Mouse (Mus musculus): Measurements from ENCODE around the gene Ahsg. TPM values are rescaled to one million over a fixed set of nuclear protein-coding genes. Genes with fewer than 3 reads are reported as not detected.

The Ahsg gene
- polyA plus RNA-seq, 2 experiments: 1.4 TPM; not detected in 1

GRCm38 (mm10) chr16:22899346-22899745 is 8.3 kb downstream of the Ahsg start:
- no peaks in the 10 kb centered on the region for H3K36me3 ChIP-seq (ENCODE audit: control insufficient read depth, insufficient read depth, low read length)
- no peak overlapping the region for H3K4me2 ChIP-seq (replicated peaks; ENCODE audit: low read depth, low read length, severe bottlenecking)
- no peak for TF ChIP-seq POLR2A (IDR thresholded peaks at IDR 0.05; ENCODE audit: borderline replicate concordance, extremely low read depth, insufficient read depth, insufficient read length)
- H3K4me3 ChIP-seq (replicated peaks; ENCODE audit: low read length): no peak overlapping the region
- WGBS: 47% methylated on average over 5 of the region's 5 CpGs
- no peaks in the 10 kb centered on the region for H3K27me3 ChIP-seq (ENCODE audit: control insufficient read depth, insufficient read depth, low read length)
- H3K27ac ChIP-seq (replicated peaks; ENCODE audit: low read depth, low read length): no peak overlapping the region
- DNase-seq (ENCODE audit: low spot score) (no peak), ATAC-seq (ENCODE audit: low FRiP score, low read depth) (no peak)
- H3K9ac ChIP-seq (ENCODE audit: low read depth, low read length, severe bottlenecking): no peak overlapping the region
- H3K4me1 ChIP-seq (ENCODE audit: control insufficient read depth, insufficient read depth, low read length): no peaks in the 10 kb centered on the region
- H3K9me3 ChIP-seq (ENCODE audit: control insufficient read depth, low read length): no peaks in the 10 kb centered on the region

GRCm38 (mm10) chr16:22899866-22900570 is 8.9 kb downstream of the Ahsg start:
- no peak for ATAC-seq (ENCODE audit: low FRiP score, low read depth)
- Histone ChIP-seq H3K4me3 (replicated peaks; ENCODE audit: low read length) (no peak overlapping the region), H3K27ac (replicated peaks; ENCODE audit: low read depth, low read length) (no peak overlapping the region), H3K27me3 (ENCODE audit: control insufficient read depth, insufficient read depth, low read length) (no peaks in the 10 kb centered on the region), H3K4me2 (replicated peaks; ENCODE audit: low read depth, low read length, severe bottlenecking) (no peak overlapping the region), H3K36me3 (ENCODE audit: control insufficient read depth, insufficient read depth, low read length) (no peaks in the 10 kb centered on the region), H3K9ac (ENCODE audit: low read depth, low read length, severe bottlenecking) (no peak overlapping the region), H3K9me3 (ENCODE audit: control insufficient read depth, low read length) (no peaks in the 10 kb centered on the region), H3K4me1 (ENCODE audit: control insufficient read depth, insufficient read depth, low read length) (no peaks in the 10 kb centered on the region)
- no peak for TF ChIP-seq POLR2A (IDR thresholded peaks at IDR 0.05; ENCODE audit: borderline replicate concordance, extremely low read depth, insufficient read depth, insufficient read length)
- DNase-seq (ENCODE audit: low spot score): no peak
- WGBS: 79% methylated on average over 10 of the region's 10 CpGs

GRCm38 (mm10) chr16:22901326-22901725 is 10.2 kb downstream of the Ahsg start:
- Histone ChIP-seq H3K4me2 (replicated peaks; ENCODE audit: low read depth, low read length, severe bottlenecking) (no peak overlapping the region), H3K27me3 (ENCODE audit: control insufficient read depth, insufficient read depth, low read length) (no peaks in the 10 kb centered on the region), H3K9ac (ENCODE audit: low read depth, low read length, severe bottlenecking) (no peak overlapping the region), H3K36me3 (ENCODE audit: control insufficient read depth, insufficient read depth, low read length) (no peaks in the 10 kb centered on the region), H3K4me3 (replicated peaks; ENCODE audit: low read length) (no peak overlapping the region), H3K4me1 (ENCODE audit: control insufficient read depth, insufficient read depth, low read length) (no peaks in the 10 kb centered on the region), H3K27ac (replicated peaks; ENCODE audit: low read depth, low read length) (no peak overlapping the region), H3K9me3 (ENCODE audit: control insufficient read depth, low read length) (no peaks in the 10 kb centered on the region)
- no peak for TF ChIP-seq POLR2A (IDR thresholded peaks at IDR 0.05; ENCODE audit: borderline replicate concordance, extremely low read depth, insufficient read depth, insufficient read length)
- no peak for ATAC-seq (ENCODE audit: low FRiP score, low read depth)
- WGBS: 72% methylated on average over 3 of the region's 3 CpGs
- no peak for DNase-seq (ENCODE audit: low spot score)

- no peaks in the 10 kb centered on the region for H3K27me3 ChIP-seq (ENCODE audit: control insufficient read depth, insufficient read depth, low read length)
- 88% methylated on average over 6 of the region's 6 CpGs for WGBS
- no peak for TF ChIP-seq POLR2A (IDR thresholded peaks at IDR 0.05; ENCODE audit: borderline replicate concordance, extremely low read depth, insufficient read depth, insufficient read length)
These were observed 18.2 kb downstream of the Ahsg start for GRCm38 (mm10) chr16:22909290-22909689.

GRCm38 (mm10) chr16:22911986-22912385 is 20.9 kb downstream of the Ahsg start:
- ATAC-seq (ENCODE audit: low FRiP score, low read depth) (no peak), DNase-seq (ENCODE audit: low spot score) (no peak)
- TF ChIP-seq POLR2A (IDR thresholded peaks at IDR 0.05; ENCODE audit: borderline replicate concordance, extremely low read depth, insufficient read depth, insufficient read length): no peak
- 82% methylated on average over 3 of the region's 3 CpGs for WGBS
- Histone ChIP-seq H3K36me3 (ENCODE audit: control insufficient read depth, insufficient read depth, low read length) (no peaks in the 10 kb centered on the region), H3K9ac (ENCODE audit: low read depth, low read length, severe bottlenecking) (no peak overlapping the region), H3K4me3 (replicated peaks; ENCODE audit: low read length) (no peak overlapping the region), H3K27ac (replicated peaks; ENCODE audit: low read depth, low read length) (no peak overlapping the region), H3K27me3 (ENCODE audit: control insufficient read depth, insufficient read depth, low read length) (no peaks in the 10 kb centered on the region), H3K4me1 (ENCODE audit: control insufficient read depth, insufficient read depth, low read length) (no peaks in the 10 kb centered on the region), H3K4me2 (replicated peaks; ENCODE audit: low read depth, low read length, severe bottlenecking) (no peak overlapping the region), H3K9me3 (ENCODE audit: control insufficient read depth, low read length) (no peaks in the 10 kb centered on the region)

More at GRCm38 (mm10) chr16:22909290-22909689, 18.2 kb downstream of the Ahsg start:
- ATAC-seq (ENCODE audit: low FRiP score, low read depth) (no peak), DNase-seq (ENCODE audit: low spot score) (no peak)
- Histone ChIP-seq H3K4me3 (replicated peaks; ENCODE audit: low read length) (no peak overlapping the region), H3K9me3 (ENCODE audit: control insufficient read depth, low read length) (no peaks in the 10 kb centered on the region), H3K27ac (replicated peaks; ENCODE audit: low read depth, low read length) (no peak overlapping the region), H3K36me3 (ENCODE audit: control insufficient read depth, insufficient read depth, low read length) (no peaks in the 10 kb centered on the region), H3K9ac (ENCODE audit: low read depth, low read length, severe bottlenecking) (no peak overlapping the region), H3K4me1 (ENCODE audit: control insufficient read depth, insufficient read depth, low read length) (no peaks in the 10 kb centered on the region), H3K4me2 (replicated peaks; ENCODE audit: low read depth, low read length, severe bottlenecking) (no peak overlapping the region)
